Mouse (Mus musculus) E14TG2a.4 (cell line): ENCODE measurements at regions not wholly inside any gene's neighbourhood (a gene's known extent, or its start where the extent isn't known, plus 50 kb on each side); places are given as distances from the start of the nearest gene placed in this dataset.

ENCODE experiments used
- H3K27me3 ChIP-seq: 2 replicates; pipeline ENCODE4 v1.6.1; 2014; ENCODE audit warnings: low read length, control low read depth; ENCODE audit not compliant: insufficient read depth
- H3K36me3 ChIP-seq: 2 replicates; pipeline ENCODE4 v1.6.1; 2014; ENCODE audit warnings: low read length, control low read depth; ENCODE audit not compliant: insufficient read depth
- H3K4me1 ChIP-seq: replicated peaks from 2 replicates; pipeline ENCODE4 v1.6.1; 2014; ENCODE audit warnings: low read depth, low read length, control low read depth
- H3K4me3 ChIP-seq: replicated peaks from 2 replicates; pipeline ENCODE4 v1.5.1; 2014; ENCODE audit warnings: mild to moderate bottlenecking, low read length
- H3K9me3 ChIP-seq: 2 replicates; pipeline ENCODE4 v1.6.1; 2014; ENCODE audit warnings: low read length, control low read depth
- CTCF ChIP-seq: conservative IDR thresholded peaks from 2 replicates; pipeline ENCODE4 v1.5.1; 2014; ENCODE audit warnings: low read length
- NANOG ChIP-seq: IDR thresholded peaks from 2 replicates; pipeline ENCODE4 v1.6.1; 2014; ENCODE audit warnings: borderline replicate concordance, low read length, mixed read lengths
- POU5F1 ChIP-seq: IDR thresholded peaks from 2 replicates; pipeline ENCODE4 v1.6.1; 2014; ENCODE audit warnings: low read length, borderline replicate concordance

DNA sequence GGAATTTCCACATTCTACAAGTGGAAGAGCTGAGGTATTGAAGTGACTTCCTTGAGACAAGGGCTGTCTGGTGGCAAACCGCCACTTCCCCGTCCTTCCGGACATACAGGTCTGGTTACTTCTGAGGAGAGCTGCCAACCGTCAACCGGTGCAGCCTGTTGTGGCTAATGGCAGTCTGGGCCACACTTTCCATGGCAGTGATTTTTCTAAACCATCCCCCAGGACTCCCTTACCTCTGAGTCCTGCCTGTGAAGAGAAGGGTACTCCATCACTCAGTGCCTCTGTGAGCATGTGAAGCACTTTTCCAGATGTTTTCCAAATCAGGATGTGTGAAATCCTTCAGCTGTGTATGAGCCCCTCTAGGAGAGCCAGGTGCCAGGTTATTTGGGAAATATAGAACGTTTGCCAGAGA, 95.3 kb upstream of the Tgfbr2 start:
- TF ChIP-seq CTCF (no peak), POU5F1 (no peak), NANOG (no peak)
- H3K4me1 ChIP-seq, result no peaks in the 10 kb centered on the region
- H3K36me3 ChIP-seq, result no peaks in the 10 kb centered on the region
- no peak overlapping the region for H3K4me3 ChIP-seq
- no peaks in the 10 kb centered on the region for H3K9me3 ChIP-seq
- H3K27me3 ChIP-seq, result peaks cover 7% of the 10 kb centered on the region; the same call in 1 of the 2 replicates

DNA sequence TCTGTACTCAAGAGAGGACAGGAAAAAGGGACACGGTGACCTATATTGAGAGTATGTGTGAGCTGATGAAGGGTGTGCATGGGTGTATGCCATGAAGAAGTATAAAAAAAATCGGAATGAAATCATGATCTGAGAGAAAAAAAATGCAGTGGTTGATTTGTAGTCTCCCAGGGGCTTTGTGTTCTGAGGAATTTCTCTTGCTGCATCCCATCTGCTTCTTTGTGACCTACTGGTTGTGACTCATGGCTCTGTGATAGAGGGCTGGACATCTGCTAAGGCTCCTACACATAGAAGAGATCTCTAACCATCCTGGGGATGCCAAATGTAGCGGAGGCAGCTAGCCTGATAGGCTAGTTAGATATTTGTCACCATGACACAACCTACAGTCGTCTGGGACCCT, 92.3 kb upstream of the Tgfbr2 start:
- no peaks in the 10 kb centered on the region for H3K9me3 ChIP-seq
- no peaks in the 10 kb centered on the region for H3K4me1 ChIP-seq
- H3K27me3 ChIP-seq, result peaks cover 7% of the 10 kb centered on the region; the same call in 1 of the 2 replicates
- H3K4me3 ChIP-seq, result no peak overlapping the region
- no peaks in the 10 kb centered on the region for H3K36me3 ChIP-seq
- TF ChIP-seq CTCF (no peak), POU5F1 (no peak), NANOG (no peak)

DNA sequence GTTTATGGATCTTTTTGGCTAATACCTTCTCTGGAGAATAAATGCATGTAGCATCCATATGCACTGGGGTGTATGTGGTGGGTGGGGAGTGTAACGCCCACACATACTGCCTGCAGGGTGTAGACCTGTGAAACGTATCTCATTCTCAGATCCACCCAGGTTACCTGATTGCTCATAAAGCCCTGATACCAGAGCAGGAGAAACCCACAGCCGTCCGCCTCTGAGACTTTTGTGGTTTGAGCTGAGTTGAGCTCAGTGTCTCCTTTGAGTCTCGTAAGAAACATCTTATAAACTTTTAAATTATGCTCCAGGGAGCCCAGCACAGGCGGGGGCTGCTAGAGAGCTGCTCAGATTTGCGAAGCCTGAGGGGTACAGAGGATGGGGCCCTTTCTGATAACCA, 88.7 kb upstream of the Tgfbr2 start:
- TF ChIP-seq CTCF (no peak), POU5F1 (no peak), NANOG (no peak)

DNA sequence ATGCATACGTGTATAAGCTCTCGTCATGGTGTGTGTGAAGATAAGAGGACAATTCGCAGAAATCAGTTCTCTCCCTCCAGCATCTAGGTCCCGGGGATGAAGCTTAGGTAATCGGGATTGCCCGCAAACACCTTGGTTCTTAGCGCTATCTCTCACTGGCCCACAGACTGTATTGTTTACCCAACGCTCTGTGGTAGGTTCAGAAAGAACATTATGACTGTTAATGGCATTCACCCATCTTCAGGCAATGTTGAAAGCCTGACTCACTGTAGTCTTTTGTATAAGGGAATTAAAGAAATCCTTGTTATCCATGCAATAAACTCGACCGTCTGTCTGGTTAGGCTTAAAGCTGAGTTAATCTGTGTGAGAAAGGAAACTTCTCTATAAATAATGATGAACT, 84.4 kb upstream of the Tgfbr2 start:
- H3K9me3 ChIP-seq, result peaks cover 4% of the 10 kb centered on the region; the same call in 1 of the 2 replicates
- TF ChIP-seq CTCF, result no peak
- no peak for TF ChIP-seq NANOG
- no peak for TF ChIP-seq POU5F1
- no peaks in the 10 kb centered on the region for H3K27me3 ChIP-seq
- no peaks in the 10 kb centered on the region for H3K36me3 ChIP-seq
- peaks cover 8% of the 10 kb centered on the region; the same call in 1 of the 2 replicates for H3K4me1 ChIP-seq
- no peak overlapping the region for H3K4me3 ChIP-seq

More for the DNA sequence above, 88.7 kb upstream of the Tgfbr2 start:
- Histone ChIP-seq H3K9me3 (no peaks in the 10 kb centered on the region), H3K27me3 (no peaks in the 10 kb centered on the region), H3K4me1 (0 out of 2 replicates have a peak, but pooled peaks cover 3% of the 10 kb centered on the region), H3K36me3 (no peaks in the 10 kb centered on the region), H3K4me3 (no peak overlapping the region)

DNA sequence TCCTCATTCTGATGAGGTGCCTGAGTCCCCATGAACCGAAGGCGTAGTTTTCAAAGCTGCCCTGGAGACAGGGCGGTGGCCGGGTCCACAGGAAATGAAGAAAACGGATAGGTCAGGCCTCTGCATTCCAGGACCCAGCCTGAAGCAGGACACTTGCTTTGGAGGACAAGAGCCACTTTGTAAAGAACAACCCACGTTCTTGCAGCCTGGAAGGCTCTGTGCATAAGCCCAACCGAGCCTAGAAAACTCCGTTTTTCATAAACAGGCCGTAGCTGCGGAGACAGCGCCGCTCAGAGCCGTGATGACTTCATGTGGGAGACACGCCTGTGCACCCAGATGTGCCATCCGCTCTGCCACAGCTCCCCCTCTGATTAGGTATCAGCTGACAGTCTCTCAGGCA, 78.4 kb upstream of the Tgfbr2 start:
- no peak for TF ChIP-seq CTCF
- H3K36me3 ChIP-seq, result no peaks in the 10 kb centered on the region
- H3K4me3 ChIP-seq, result peak overlapping the region; percentile 46

DNA sequence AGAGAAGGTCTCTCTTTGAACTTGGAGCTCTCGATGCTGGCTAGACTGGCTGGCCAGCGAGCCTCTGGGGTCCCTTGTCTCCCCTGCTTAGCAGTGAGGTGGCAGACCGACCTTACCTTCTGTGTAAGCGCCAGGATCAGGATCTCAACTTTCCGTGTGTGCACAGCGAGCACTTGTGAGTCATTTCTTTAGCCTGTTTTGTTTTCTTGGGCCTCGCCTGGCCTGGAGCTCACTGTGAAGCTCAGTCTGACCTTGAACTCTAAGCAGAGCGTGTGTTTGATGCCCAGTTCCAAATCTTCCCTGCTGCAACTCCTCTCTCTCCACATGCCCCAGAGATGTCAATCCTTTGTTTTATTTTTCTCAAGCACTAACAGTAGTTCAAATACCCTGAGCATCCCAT, 77.6 kb upstream of the Tgfbr2 start:
- peaks cover 10% of the 10 kb centered on the region for H3K9me3 ChIP-seq
- no peak for TF ChIP-seq CTCF
- H3K36me3 ChIP-seq, result no peaks in the 10 kb centered on the region
- H3K27me3 ChIP-seq, result no peaks in the 10 kb centered on the region
- peaks cover 24% of the 10 kb centered on the region for H3K4me1 ChIP-seq
- H3K4me3 ChIP-seq, result no peak overlapping the region

More for the DNA sequence above, 78.4 kb upstream of the Tgfbr2 start:
- H3K9me3 ChIP-seq, result peaks cover 10% of the 10 kb centered on the region
- H3K27me3 ChIP-seq, result no peaks in the 10 kb centered on the region
- peaks cover 24% of the 10 kb centered on the region for H3K4me1 ChIP-seq

DNA sequence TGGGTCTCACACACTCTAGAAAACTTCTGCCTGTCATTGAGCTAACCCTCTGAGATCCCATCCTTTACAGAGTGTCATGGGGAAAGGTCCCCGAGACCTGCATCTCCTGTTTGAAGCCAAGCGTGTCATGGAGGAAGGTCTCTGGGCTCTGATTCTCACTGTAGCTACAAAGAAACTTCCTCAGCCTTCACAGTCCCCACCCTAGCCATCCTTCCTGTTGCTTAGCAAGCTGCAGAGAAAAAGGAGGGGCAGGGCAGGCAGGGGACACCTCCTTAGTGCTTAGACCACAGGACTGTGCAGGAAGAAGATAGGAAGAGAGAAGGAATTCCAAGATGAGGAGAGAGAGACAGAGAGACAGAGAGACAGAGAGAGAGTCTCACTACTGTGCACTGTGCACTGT, 74.6 kb upstream of the Tgfbr2 start:
- H3K27me3 ChIP-seq, result peaks cover 2% of the 10 kb centered on the region; the same call in 1 of the 2 replicates
- H3K4me1 ChIP-seq, result peaks cover 20% of the 10 kb centered on the region
- TF ChIP-seq CTCF (no peak), POU5F1 (no peak), NANOG (no peak)
- no peaks in the 10 kb centered on the region for H3K36me3 ChIP-seq
- peaks cover 6% of the 10 kb centered on the region for H3K9me3 ChIP-seq
- no peak overlapping the region for H3K4me3 ChIP-seq

DNA sequence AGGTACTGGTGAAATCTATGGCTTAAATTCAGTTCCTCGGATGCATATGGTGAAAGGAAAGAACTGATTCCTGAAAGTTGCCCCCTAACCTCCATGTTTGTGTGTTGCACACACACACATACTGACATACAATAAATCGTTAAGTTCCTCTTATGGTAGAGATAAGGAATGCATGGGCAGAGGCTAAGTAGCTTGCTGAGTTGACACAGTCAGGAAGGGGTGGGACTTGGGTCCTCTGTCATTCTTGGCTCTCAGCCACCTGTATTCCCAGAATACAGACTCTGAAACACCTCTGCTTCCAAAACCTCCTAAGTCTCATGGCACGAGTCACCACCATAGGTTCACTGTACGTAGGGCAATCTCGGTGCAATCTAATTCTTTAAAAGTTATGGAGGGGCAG, 70.0 kb upstream of the Tgfbr2 start:
- H3K4me3 ChIP-seq, result no peak overlapping the region
- no peak for TF ChIP-seq NANOG
- TF ChIP-seq POU5F1, result no peak
- TF ChIP-seq CTCF, result no peak
- H3K36me3 ChIP-seq, result no peaks in the 10 kb centered on the region
- 0 out of 2 replicates have a peak, but pooled peaks cover 8% of the 10 kb centered on the region for H3K9me3 ChIP-seq
- H3K4me1 ChIP-seq, result peaks cover 35% of the 10 kb centered on the region
- peaks cover 4% of the 10 kb centered on the region; the same call in 1 of the 2 replicates for H3K27me3 ChIP-seq

DNA sequence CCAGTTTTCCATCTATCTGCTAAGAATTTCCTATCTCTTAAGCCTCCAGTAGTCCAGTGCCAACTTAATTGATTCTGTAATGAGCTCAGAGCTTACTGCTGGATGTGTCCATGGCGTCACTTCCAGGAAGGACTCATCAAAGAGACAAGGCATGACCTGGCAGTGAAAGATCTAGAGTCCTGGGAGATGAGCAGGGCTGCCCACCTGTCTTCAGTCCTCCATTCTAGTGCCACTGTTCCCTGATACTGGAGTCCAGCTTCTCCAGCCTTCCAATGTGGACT, 69.4 kb upstream of the Tgfbr2 start:
- peaks cover 37% of the 10 kb centered on the region for H3K4me1 ChIP-seq
- H3K4me3 ChIP-seq, result no peak overlapping the region
- no peak for TF ChIP-seq POU5F1
- TF ChIP-seq CTCF, result no peak
- no peak for TF ChIP-seq NANOG
- H3K9me3 ChIP-seq, result 0 out of 2 replicates have a peak, but pooled peaks cover 8% of the 10 kb centered on the region
- H3K27me3 ChIP-seq, result peaks cover 4% of the 10 kb centered on the region; the same call in 1 of the 2 replicates
- no peaks in the 10 kb centered on the region for H3K36me3 ChIP-seq
